Mouse (Mus musculus): ENCODE results near the gene Mdga1.
A peak's percentile ranks its signal among the peaks of the same experiment; 100 is the strongest.

Mdga1 gene

GRCm38 (mm10) chr17:29970037-29970555, at the start of gene Mdga1:
Gene Mdga1 (minus strand): TSS chr17:29970087.
- no peak for DNase-seq

GRCm38 (mm10) chr17:30018927-30019610, 49.2 kb upstream of the Mdga1 start:
- no peak for DNase-seq

- no peak for DNase-seq
Measured at GRCm38 (mm10) chr17:30014660-30015059, 44.8 kb upstream of the Mdga1 start.

GRCm38 (mm10) chr17:30008392-30008791, 38.5 kb upstream of the Mdga1 start:
- DNase-seq: no peak

GRCm38 (mm10) chr17:30007883-30008282, 38.0 kb upstream of the Mdga1 start:
- DNase-seq: no peak

GRCm38 (mm10) chr17:30006877-30007276, 37.0 kb upstream of the Mdga1 start:
- DNase-seq: no peak

- DNase-seq: peak; percentile 57 to 61
Measured at GRCm38 (mm10) chr17:30005451-30005941, 35.6 kb upstream of the Mdga1 start.

GRCm38 (mm10) chr17:30005103-30005443, 35.2 kb upstream of the Mdga1 start:
- no peak for DNase-seq

GRCm38 (mm10) chr17:30004203-30005102, 34.6 kb upstream of the Mdga1 start, which contains the start of gene Zfand3:
Gene Zfand3 (plus strand): TSS chr17:30004733.
- peak; percentile 96 to 97 for DNase-seq

- DNase-seq: no peak
Measured at GRCm38 (mm10) chr17:29998566-29999295, 28.8 kb upstream of the Mdga1 start.

- peak; percentile 36 to 47 for DNase-seq
Measured at GRCm38 (mm10) chr17:29997726-29998125, 27.8 kb upstream of the Mdga1 start.

- DNase-seq: no peak
Measured at GRCm38 (mm10) chr17:29995986-29996385, 26.1 kb upstream of the Mdga1 start.

- no peak for DNase-seq
Measured at GRCm38 (mm10) chr17:29994459-29994858, 24.6 kb upstream of the Mdga1 start.

- DNase-seq: no peak
Measured at GRCm38 (mm10) chr17:29994011-29994410, 24.1 kb upstream of the Mdga1 start.

GRCm38 (mm10) chr17:29993488-29993887, 23.6 kb upstream of the Mdga1 start:
- DNase-seq: peak; percentile 48 to 65

GRCm38 (mm10) chr17:29990845-29991244, 21.0 kb upstream of the Mdga1 start:
- no peak for DNase-seq

- no peak for DNase-seq
Measured at GRCm38 (mm10) chr17:29990136-29990535, 20.2 kb upstream of the Mdga1 start.

GRCm38 (mm10) chr17:29989653-29990052, 19.8 kb upstream of the Mdga1 start:
- no peak for DNase-seq

GRCm38 (mm10) chr17:29988141-29988540, 18.3 kb upstream of the Mdga1 start:
- DNase-seq: no peak

GRCm38 (mm10) chr17:29985534-29985933, 15.6 kb upstream of the Mdga1 start:
- no peak for DNase-seq

GRCm38 (mm10) chr17:29984931-29985330, 15.0 kb upstream of the Mdga1 start:
- no peak for DNase-seq

- peak in 1 of 2 experiments; percentile 53 for DNase-seq
Measured at GRCm38 (mm10) chr17:29983190-29983589, 13.3 kb upstream of the Mdga1 start.

GRCm38 (mm10) chr17:29981568-29981967, 11.7 kb upstream of the Mdga1 start:
- DNase-seq: no peak

Measured in cerebellum, postnatal 14 days (tissue).